Mouse (Mus musculus): ENCODE results near the gene Ovgp1.

- TF ChIP-seq CTCF (IDR thresholded peaks at IDR 0.05; ENCODE audit: low read depth, low read length) = no peak
- TF ChIP-seq POLR2A (IDR thresholded peaks at IDR 0.05; ENCODE audit: extremely low read depth, insufficient read depth, low read length) = no peak
Observed at GRCm38 (mm10) chr3:105994730-105995129, 21.2 kb downstream of the Ovgp1 start.

All from liver, adult 2 months (tissue).